ENCODE assay signal across 8 mouse cellular contexts in genomic region chr7:35118841-35119413, GRCm38 (mm10). TPM values are rescaled to one million over a fixed set of nuclear protein-coding genes. Genes with fewer than 3 reads are reported as not detected.
DNase-seq lines count a peak whose midpoint lies in the region; ATAC-seq lines count a peak whose summit lies in the region.

Cebpa (plus strand) TSS chr7:35119293.

- peaks cover 13% of the 10 kb centered on the region for H3K4me1 ChIP-seq in hindbrain, embryonic 14.5 days (replicated peaks; ENCODE audit: control insufficient read depth, insufficient read depth, low read length)

- H3K4me2 ChIP-seq in hindbrain, embryonic 14.5 days (replicated peaks), result peak within 1 kb of the TSS; percentile 84

- no peak within 1 kb of the TSS for H3K27ac ChIP-seq in hindbrain, embryonic 14.5 days

- H3K9ac ChIP-seq in hindbrain, embryonic 14.5 days, result peak within 1 kb of the TSS; percentile 58

- DNase-seq in NIH3T3 (ENCODE audit: low read depth), result peak; percentile 27
- DNase-seq in cerebellum, postnatal 10 days, result peak; percentile 97
- DNase-seq in frontal cortex, postnatal 36 days (ENCODE audit: low spot score in 2 of 2), result peak; percentile 90 to 93
- peak; percentile 88 for DNase-seq in hindbrain, embryonic 14.5 days (ENCODE audit: low spot score)
- DNase-seq in layer of hippocampus, postnatal 36 days, result peak; percentile 93
- DNase-seq in lung, postnatal 25 days (ENCODE audit: low spot score), result peak; percentile 96
- DNase-seq in retina, adult 2 months (ENCODE audit: low read depth, low spot score), result peak; percentile 54
- DNase-seq in thymus, postnatal 25 days, result peak; percentile 77

- no peaks in the 10 kb centered on the region for H3K9me3 ChIP-seq in hindbrain, embryonic 14.5 days (ENCODE audit: control insufficient read depth, low read length)

- H3K4me3 ChIP-seq in hindbrain, embryonic 14.5 days (replicated peaks; ENCODE audit: low read length), result peak within 1 kb of the TSS; percentile 55

- H3K27me3 ChIP-seq in hindbrain, embryonic 14.5 days (ENCODE audit: control insufficient read depth, insufficient read depth, low read length), result peaks cover 72% of the 10 kb centered on the region

- WGBS in hindbrain, embryonic 14.5 days, result under 1% methylated on average over 50 of the region's 50 CpGs

- H3K36me3 ChIP-seq in hindbrain, embryonic 14.5 days (replicated peaks; ENCODE audit: control insufficient read depth, insufficient read depth), result no peaks in the 10 kb centered on the region

- peak; percentile 86 for ATAC-seq in hindbrain, embryonic 14.5 days (ENCODE audit: low FRiP score)

RNA-seq across cellular contexts. Expression of gene Cebpa, which starts in this region (rescaled TPM):
- 0.82 and 1.0 TPM in 2 replicates for polyA plus RNA-seq in hindbrain, embryonic 14.5 days (2014; fragmentation: Nextera tagmentation; extraction: Ambion mirVana)
- 10 to 100 TPM; 15.4 to 17.3 TPM for total RNA-seq in layer of hippocampus, postnatal 36 days (2021)

Comparison
In these comparisons a context has a peak if more than half of its experiments do, and no peak if none do; other contexts are left out.
1. DNase-seq: peak in every context shown above with its lines; median percentile 97 in cerebellum, postnatal 10 days; 96 in lung, postnatal 25 days; 93 in layer of hippocampus, postnatal 36 days; 92 in frontal cortex, postnatal 36 days; 88 in hindbrain, embryonic 14.5 days; 77 in thymus, postnatal 25 days; 54 in retina, adult 2 months; 27 in NIH3T3.